Mouse (Mus musculus) layer of hippocampus, postnatal 14 days (tissue): ENCODE measurements around the gene Myom1. TPM values are rescaled to one million over a fixed set of nuclear protein-coding genes. Genes with fewer than 3 reads are reported as not detected.

ENCODE experiments used
- DNase-seq, 2 experiments: peaks; one replicate each; pipeline ENCODE4 v3.0.0; 2021 to 2022; ENCODE audit warnings: low spot score in 2 of 2, mixed read lengths in 1 of 2
- total RNA-seq, 2 experiments: library from RNA; stranded (reverse); gene quantifications; 2 replicates each; pipeline ENCODE4 v1.2.3; 2021

The Myom1 gene
- total RNA-seq, 2 experiments from 2014 or later: 2.9 to 4.5 TPM

DNA sequence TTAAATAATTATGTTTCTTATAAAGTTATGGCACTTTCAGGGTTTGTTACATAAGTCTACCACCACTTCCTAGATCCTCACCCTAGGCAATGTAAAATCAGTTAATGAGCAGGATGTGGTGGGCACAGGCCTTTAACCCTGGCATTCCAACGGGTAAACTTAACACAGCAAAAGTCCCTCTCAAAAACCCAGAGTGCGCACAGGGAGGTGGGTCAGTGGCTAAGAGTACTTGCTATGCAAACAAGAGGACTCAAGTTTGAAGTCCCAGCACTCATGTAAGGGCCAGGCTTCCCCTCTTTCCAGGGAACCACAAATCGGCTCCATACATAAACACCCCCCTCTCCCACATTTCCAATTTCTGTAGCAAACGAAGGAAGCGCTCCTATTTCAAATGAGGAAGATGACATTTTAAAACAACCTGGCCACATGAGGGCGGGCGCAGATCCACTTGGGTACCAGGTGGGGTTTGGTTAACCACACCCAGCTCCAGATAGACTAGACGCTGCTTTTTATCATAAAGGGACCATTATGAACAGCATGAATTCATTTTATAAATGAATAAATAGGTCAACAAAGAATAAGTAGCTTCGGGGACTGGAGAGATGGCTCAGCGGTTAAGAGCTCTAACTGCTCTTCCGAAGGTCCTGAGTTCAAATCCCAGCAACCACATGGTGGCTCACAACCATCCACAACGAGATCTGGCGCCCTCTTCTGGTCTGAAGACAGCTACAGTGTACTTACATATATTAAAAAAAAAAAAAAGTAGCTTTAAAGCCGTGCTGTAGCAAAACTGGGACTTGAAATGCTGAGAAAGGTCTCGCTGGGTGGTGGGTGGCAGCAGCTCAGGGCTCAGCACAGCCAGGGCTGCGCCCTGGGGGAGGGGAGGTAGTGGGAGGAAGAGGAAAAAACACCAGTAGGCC lies 10.5 kb upstream of the Myom1 start:
- no peak for DNase-seq

DNA sequence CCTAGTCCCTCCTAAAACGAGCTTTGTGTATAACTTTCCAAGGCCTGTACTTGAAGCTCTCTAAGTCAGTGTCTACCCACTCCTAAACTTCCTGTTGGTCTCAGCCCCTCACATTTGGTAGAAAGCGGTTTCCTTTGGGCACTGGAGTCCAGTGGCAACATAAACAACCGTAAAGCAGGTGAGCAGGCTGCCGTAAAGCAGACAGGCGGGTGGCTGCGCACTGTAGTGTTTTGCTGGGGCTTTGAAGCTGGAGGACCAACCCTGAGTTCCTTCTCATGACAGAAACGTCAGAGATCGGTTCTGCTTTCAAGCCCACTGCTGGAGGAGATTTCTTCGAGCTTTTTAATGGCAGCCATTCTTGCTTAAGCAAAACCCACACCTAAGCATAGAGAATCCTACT lies 9.8 kb upstream of the Myom1 start:
- no peak for DNase-seq

DNA sequence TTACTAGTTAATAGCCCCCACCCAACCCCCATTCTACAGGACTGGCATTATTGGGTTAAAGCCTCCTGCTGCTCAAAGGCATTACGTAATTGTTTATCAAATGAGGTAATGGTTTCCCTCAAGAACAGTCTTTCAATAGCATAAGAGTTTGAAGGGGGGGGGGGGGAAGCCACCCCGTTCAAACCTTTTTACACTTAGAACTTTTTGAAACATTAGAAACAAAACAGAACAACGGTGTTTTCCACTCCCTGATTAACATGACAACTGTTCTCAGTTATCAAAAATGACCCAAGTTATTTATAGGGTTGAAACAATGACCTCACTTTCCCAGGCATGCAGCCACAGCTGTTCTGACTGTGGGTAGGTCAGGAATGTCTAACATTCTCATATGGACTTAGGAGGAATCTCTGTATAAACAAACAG lies 9.0 kb upstream of the Myom1 start:
- no peak for DNase-seq

DNA sequence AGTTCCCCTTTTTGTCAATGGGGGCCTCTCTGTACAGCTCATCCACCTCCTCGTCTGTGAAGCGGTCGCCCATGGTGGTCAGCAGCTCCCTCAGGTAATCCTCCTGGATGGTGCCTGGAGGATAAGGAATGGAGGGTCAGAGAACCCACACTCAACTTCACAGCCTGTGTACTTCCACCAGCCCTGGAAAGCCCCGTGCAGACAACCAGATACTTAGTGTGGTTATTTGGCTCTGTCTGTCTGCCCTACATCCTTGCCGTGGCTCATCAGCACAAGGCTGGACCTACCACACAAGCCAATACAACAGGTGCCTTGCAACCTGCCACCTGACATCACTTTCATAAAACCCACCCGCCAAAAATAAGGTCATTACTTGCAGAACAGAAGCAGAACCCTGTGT lies 7.8 kb upstream of the Myom1 start:
- DNase-seq: no peak

DNA sequence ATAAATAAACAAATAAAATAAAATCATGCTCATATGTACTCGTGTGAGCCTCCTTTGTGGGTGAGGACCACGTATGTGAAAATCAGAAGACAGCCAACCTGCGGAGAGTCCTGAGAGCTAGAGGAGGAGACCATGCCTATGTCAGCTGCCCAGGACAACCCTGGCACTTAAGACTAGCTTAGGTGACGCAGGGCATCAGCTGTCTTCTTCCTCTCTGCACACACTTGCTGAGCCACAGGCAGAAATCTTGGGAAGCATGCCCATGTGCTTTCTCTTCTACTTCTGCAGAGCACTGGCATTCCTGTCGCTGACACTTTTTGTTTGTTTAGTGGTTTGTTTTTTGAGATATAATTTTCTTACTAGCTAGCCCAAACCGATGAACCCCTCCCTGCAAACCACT lies 6.9 kb upstream of the Myom1 start:
- no peak for DNase-seq

DNA sequence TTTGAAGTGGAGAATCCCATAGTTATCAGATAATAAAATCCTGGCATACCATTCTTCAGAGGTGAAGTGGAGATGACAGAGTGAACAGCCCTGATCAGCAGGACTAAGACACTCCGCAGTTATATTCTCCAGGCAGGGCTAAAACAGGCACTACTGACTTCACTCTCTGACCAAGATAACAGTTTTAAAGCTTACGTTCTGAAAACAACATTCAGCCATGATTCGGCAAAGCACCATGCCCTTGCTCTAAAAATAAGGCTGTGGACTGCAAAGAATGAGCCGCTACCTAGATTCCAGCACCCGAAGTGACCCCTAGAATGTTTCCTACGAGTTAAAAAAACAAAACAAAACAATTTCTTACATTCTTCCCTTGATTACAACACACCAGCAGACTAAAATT lies 4.6 kb upstream of the Myom1 start:
- no peak for DNase-seq

DNA sequence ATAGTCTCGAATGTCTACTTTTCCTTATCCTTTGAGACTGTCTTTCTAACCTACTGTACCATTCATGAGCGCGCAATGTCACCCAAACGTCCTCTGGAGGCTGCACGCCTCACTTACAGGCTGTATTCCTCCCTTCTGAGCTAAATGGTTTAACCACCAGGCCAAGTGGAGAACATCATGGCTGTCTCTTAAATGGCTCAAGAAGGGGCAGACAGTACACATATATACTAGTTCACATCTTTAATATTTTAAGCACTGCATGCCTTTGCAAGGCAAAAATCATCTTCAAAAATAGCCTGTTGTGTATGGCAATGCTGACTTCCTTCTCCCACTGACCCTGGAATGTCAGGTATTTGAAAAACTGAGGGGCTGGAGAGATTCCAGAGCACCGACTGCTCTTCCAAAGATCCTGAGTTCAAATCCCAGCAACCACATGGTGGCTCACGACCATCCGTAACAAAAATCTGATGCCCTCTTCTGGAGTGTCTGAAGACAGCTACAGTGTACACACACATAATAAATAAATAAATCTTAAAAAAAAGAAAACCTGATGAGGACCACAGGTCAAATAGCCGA lies 3.9 kb upstream of the Myom1 start:
- DNase-seq: no peak

DNA sequence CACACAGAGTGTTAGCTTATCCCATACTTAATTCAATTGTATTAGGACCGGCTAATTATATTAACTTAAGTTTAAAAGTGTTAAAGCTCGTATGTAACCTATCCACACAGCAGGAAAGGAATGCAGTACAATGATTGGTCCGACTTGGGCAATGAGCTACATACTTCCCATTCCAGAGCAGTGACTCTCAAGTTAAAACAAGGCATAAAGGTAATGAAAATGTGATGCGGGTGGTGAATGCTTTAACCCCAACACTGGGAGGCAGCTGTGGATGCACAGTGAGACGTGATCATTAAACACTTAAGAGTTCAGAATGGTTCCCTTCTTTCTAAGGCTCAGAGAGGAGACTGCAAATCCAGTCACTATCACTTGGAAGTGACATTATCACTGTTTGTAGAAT lies 3.2 kb upstream of the Myom1 start:
- DNase-seq: no peak

DNA sequence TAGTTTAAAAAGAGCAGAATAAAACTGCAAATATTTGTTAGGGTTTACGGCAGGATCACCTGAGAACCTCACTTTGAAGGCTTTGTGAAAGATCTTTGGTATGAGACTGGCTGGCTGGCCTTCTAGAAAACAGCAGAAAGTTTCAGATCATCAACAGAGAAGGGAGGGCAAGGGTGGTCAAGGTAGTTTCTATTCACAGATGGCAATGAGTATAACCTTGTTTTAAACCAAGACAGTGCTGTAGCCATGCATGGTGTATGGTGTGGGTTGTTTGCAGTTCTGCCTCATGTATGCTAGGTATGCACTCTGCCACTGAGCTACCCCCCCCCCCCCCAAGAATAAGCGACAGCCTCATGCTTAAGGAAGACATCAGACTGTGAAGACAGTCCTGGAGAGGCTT lies 2.2 kb upstream of the Myom1 start:
- DNase-seq: no peak

DNA sequence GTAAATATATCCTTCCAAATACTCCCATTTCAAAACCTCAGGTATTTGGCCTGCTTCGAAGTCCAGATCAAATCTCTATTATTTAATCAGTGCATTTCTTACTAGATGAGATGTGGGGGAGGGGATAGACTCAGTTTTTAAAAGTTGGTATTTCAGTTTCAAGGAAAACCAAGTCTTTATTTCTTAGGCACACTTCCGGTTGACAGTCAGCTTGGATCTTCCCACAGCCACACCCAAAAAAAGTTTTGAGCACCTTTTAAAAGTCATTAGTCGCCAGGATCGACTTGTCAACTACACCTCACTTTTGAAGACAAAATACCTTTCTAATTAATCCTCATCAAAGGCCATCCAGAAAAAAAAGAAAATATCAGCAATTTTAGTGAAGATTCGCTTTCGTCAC lies 1.4 kb upstream of the Myom1 start:
- DNase-seq: no peak

DNA sequence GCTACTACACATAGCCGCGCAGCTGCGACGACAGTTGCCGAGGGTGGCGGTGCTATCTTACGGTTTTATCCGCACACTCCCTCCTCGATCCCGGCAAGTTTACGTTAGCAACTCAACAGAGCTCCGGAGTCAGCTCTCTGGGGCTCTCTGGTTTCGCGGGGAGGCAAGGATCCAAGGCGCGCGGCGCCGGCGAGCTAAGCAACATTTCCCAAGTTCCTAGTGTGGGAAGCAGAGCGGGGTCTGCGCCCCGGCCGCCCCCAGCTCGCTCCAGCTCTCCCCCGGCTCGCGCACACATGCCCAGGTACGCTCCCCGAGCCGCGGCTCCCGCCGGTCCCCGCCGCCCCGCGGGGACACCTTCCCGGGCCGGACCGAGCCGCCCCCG lies 743 bp upstream of the Myom1 start:
- DNase-seq: peak in 1 of 2 experiments; percentile 22

DNA sequence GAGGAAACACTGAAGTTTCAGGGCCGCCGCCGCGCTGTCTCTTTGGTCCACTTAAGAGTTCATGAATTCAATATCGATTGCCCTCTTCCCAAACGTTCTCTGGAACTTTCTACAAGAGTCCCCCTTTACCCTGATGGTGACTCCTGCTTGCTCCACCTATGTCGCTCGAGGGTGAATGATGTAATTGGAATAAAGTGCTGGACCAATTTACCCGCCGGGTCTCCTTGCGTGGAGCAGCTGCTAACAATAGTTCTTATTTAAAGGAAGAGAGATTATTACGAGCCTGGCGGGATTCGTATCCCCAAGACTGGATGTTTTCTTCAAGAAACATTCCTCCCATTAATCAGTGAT lies 286 bp downstream of the Myom1 start, which contains the start of gene Myl12a:
Myl12a (minus strand) TSS at position 135 of the 351 bp plus-strand sequence.
- no peak for DNase-seq

DNA sequence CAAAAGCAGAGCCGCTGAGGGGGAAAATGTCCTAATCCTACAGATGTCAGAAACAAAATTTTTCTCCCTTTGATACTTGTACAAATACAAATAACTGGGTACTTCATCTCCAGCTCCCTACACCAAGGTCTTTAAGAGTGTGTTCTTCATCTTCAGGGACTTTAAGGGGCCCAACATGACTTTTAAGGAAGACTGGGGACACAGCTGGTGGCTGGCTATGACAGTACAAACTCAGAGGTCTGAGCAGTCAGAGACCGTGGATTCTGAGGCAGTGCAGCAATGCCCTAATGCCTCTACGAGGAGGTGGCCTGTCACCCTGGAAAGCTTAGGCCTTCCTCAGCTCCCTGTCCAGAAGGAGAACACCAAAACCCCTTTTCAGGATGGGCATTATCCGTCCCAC lies 679 bp downstream of the Myom1 start:
- DNase-seq: no peak

DNA sequence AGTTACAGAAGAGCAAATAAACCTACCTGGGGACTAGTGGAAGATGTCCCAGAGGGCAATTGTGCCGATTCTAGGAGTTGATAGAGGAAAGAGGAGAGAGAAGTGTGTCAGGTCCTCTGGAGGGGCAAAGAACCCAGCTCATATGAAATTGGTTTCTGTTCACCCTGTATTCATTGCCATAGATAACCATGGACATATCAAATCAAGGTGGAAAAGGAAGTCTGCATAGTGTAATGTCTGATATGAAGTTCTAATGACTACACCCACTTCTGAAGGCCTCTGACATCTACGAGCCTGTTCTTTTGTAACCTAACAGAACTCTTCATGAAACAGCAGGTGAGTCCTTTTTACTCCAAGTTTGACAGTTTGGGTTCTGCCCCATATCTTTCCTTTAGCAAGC lies 1.3 kb downstream of the Myom1 start:
- DNase-seq: no peak

DNA sequence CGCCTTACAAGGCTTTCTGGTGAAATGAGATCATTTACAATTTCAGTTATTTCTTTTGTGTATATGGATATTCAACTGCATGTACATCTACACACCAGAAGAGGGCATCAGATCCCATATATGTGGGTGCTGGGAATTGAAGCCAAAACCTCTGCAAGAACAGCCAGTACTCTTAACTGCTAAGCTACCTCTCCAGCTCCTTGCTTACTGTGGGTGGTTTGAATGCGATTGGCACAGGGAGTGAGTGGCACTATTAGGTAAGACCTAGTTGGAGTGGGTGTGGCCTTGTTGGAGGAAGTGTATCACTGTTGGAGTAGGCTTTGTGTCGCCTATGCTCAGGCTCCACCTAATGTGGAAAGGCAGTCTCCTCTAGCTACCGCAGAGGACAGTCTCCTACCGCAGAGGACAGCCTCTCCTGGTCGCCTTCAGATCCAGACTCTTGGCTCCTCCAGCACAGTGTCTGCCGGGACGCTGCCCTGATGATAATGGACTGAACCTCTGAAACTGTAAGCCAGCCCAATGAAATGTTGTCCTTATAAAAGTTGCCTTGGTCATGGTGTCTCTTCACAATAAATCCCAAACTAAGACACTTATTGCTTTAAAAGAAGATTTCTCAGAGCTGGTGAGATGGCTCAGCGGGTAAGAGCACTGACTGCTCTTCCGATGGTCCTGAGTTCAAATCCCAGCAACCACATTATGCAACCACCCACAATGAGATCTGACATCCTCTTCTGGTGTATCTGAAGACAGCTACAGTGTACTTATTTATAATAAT lies 1.9 kb downstream of the Myom1 start:
- no peak for DNase-seq

DNA sequence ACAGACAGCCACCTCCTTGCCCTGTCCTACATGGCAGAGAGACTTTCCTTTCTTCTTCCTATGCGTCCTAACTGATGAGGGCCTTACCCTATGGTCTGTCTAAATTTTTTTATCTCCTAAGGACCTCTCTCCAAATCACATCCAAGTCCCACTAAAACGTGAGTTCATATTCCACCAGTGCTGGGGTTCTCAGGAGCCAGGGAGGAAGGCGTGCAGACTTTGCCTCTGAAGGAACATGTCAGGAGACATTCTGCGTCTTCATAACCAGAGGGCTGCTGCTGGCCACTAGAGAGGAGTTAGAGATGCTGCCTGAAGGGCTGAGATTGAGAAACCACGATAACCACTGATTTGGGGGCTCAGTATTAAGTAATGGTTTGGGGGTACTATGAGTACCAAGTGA lies 4.5 kb downstream of the Myom1 start:
- DNase-seq: no peak

DNA sequence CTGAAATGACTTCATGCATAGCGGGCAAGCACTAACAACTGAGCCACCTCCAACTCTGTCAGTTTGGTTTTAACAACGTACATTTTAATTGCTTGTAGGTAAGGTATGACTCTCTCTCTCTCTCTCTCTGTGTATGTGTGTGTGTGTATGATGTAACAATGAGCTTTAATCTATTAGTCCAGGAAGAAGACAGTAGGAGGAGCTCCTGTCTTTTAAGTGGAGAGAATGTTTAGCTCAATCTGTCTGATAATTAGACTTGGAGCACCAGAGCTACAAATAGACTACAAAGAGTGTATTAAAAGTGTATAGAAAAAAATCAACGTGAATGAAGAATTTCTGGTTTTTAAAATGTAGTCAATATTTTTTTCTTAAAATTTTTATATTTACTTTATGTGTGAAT lies 6.2 kb downstream of the Myom1 start:
- DNase-seq: no peak

DNA sequence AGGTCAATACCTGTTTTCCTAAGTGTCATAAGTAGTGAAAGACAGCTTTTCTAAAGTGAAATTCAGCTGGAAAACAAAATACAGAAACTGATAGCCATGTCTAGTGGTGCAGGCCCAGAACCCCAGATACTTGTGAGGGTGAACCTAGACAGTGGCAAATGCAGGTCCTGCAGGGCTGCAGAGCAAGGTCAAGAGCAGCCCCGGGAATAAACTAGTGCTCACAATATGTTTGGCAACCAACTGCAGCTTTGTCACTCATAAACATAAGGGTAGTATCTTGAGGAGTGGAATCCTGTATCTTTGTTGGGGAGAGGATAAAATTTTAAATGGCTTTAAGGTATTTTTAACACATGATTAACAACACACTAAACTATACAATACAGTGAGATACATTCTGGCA lies 7.3 kb downstream of the Myom1 start:
- DNase-seq: no peak

DNA sequence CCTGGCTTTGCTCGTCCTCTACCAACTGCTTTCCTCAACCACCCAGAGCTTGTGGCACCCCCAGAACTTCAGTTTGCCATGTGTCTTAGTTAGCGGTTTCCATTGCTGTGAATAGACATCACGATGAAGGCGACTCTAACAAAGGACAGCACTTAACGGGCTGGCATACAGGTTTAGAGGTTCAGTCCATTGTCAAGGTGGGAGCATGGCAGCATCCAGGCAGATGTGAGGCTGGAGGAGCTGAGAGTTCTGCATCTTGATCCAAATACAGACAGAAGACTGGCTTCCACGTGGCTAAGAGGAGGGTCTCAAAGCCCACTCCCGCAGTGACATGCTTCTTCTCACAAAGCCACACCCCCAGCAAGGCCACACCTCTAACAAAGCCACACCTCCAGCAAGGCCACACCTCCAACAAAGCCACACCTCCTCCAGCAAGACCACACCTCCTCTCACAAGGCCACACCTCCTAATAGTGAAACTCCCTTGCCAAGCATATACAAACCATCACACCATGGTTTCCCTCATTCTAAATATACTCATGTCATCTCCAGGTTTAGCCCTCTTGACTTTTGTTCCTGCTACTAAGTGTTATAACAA lies 8.3 kb downstream of the Myom1 start:
- no peak for DNase-seq

DNA sequence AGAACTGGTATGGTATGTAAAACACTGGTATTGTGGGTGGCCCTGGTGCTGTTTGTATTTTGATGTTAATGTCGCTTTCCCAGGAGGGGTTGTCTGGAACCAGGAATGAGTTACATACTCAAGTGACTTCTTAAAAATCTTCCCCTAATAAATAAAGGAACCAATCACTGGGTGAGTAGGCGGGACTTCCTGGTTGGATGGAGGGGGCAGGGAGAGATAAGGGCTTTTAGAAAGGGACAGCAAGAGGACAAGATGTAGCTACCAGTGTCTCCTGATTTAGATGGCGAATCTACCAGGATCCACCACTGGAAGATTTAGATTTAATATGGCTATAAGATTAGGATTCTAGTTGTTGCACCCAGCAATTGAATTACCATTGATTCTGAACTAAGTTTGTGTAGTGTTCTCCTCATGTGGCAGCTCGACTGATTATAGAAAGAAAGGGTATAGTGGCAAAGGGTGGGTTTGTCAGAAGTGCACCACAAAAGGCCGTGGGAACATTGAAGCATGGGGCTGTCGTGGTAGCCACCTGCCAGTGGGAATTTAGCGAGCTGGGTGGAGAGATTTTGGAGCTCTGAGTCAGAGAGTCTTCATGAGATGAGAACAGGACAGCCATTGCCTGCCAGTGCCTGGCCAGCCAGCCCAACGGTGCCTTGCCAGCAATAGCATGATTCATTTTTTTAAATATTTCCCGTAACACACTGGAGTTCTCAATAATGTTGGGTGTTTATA lies 9.7 kb downstream of the Myom1 start:
- DNase-seq: no peak

DNA sequence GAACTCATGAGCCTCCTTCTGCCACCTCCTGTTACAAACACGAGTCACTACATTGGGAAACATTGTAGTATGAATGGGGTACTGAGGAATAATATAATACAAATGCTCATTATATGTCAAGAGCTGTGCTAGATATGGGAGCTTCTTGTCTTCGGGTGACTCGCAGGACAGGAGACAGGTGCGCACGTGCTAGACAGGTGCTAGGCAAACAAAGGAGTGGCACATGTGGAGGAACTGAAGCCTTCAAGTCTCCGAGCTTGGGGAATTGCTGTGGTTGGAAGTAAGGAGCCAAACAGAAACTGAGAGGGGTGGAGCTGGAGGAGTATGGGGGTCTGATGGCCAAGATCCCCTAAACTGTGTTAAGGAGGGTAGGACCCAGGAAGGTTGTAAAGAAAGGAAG lies 10.7 kb downstream of the Myom1 start:
- no peak for DNase-seq
